In the genomic region with DNA sequence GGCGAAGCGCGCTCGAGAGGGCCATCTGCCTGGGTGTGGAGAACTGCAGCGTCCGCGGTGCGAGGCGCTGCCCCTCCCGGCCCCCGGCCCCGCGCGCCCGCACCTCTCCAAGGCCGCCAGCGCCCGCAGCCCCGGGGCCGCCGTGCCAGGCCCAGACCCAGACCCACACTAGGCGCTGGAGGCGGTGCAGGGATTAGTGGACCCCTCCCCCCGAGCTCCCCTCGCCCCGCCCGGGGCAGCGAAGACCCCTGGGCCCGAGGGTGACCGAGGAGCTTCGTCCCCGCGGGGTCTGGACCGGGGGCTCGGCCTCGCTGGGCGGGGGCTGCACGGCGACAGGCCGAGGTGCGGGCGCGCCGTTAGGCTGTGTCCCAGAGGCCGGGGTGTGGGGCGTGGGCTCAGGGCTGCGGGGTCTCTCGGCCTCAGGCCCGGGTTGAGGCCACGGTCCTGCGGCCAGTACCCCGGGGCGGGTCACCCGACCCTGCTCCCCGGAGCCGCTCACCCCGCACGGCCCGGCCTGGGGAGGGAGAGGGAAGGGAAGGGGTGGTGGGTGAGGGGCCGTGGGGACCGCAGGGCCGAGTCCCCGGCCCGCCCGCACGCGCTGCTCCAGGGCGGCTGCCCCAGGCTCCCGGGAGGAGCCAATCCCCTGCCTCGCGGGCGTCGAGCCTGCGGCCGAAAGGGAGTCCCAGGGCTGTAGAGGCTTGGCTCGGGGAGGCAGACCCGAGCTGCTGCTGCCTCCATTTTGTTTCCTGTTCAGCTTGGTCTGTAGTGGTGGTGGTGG, we compare ENCODE assay signal across 8 mouse cellular contexts. TPM values are rescaled to one million over a fixed set of nuclear protein-coding genes. Genes with fewer than 3 reads are reported as not detected.
DNase-seq lines count a peak whose midpoint lies in the region; ATAC-seq and TF ChIP-seq lines count a peak whose summit lies in the region.

No protein-coding gene starts in this region.

- peak; percentile 76; the same call in 1 of the 2 replicates for TF ChIP-seq POLR2A in limb, embryonic 14.5 days (IDR thresholded peaks at IDR 0.05; ENCODE audit: borderline replicate concordance, extremely low read depth, insufficient read depth, insufficient read length)

- 0 out of 2 replicates have a peak, but pooled peaks cover 5% of the 10 kb centered on the region for H3K27me3 ChIP-seq in embryonic facial prominence, embryonic 10.5 days (replicated peaks; ENCODE audit: low read depth, poor library complexity, severe bottlenecking)
- H3K27me3 ChIP-seq in intestine, embryonic 15.5 days (replicated peaks), result no peaks in the 10 kb centered on the region
- H3K27me3 ChIP-seq in limb, embryonic 14.5 days (ENCODE audit: control insufficient read depth, insufficient read depth, low read length), result no peaks in the 10 kb centered on the region
- 0 out of 2 replicates have a peak, but pooled peaks cover 2% of the 10 kb centered on the region for H3K27me3 ChIP-seq in midbrain, embryonic 13.5 days
- no peaks in the 10 kb centered on the region for H3K27me3 ChIP-seq in stomach, embryonic 14.5 days (ENCODE audit: control insufficient read depth, insufficient read depth, low read length)

- H3K9me3 ChIP-seq in embryonic facial prominence, embryonic 10.5 days, result no peaks in the 10 kb centered on the region
- H3K9me3 ChIP-seq in intestine, embryonic 15.5 days, result no peaks in the 10 kb centered on the region
- H3K9me3 ChIP-seq in limb, embryonic 14.5 days (ENCODE audit: control insufficient read depth, low read length), result no peaks in the 10 kb centered on the region
- H3K9me3 ChIP-seq in midbrain, embryonic 13.5 days, result no peaks in the 10 kb centered on the region
- no peaks in the 10 kb centered on the region for H3K9me3 ChIP-seq in stomach, embryonic 14.5 days (ENCODE audit: control insufficient read depth, low read depth, low read length)

- peak overlapping the region; percentile 99 for H3K27ac ChIP-seq in embryonic facial prominence, embryonic 10.5 days (replicated peaks)
- H3K27ac ChIP-seq in intestine, embryonic 15.5 days, result peak overlapping the region; percentile 98
- peak overlapping the region; percentile 99 for H3K27ac ChIP-seq in limb, embryonic 14.5 days (replicated peaks; ENCODE audit: low read depth, low read length)
- peak overlapping the region; percentile 99 for H3K27ac ChIP-seq in midbrain, embryonic 13.5 days
- peak overlapping the region; percentile 99 for H3K27ac ChIP-seq in stomach, embryonic 14.5 days (ENCODE audit: low read length)

- peak overlapping the region; percentile 85 for H3K4me3 ChIP-seq in embryonic facial prominence, embryonic 10.5 days
- peak overlapping the region; percentile 78 for H3K4me3 ChIP-seq in intestine, embryonic 15.5 days (replicated peaks)
- peak overlapping the region; percentile 54 for H3K4me3 ChIP-seq in limb, embryonic 14.5 days (replicated peaks; ENCODE audit: low read length)
- peak overlapping the region; percentile 85 for H3K4me3 ChIP-seq in midbrain, embryonic 13.5 days (replicated peaks)
- H3K4me3 ChIP-seq in stomach, embryonic 14.5 days (ENCODE audit: low read depth, low read length), result peak overlapping the region; percentile 81

- H3K4me1 ChIP-seq in embryonic facial prominence, embryonic 10.5 days, result peaks cover 50% of the 10 kb centered on the region
- H3K4me1 ChIP-seq in intestine, embryonic 15.5 days (replicated peaks), result peaks cover 28% of the 10 kb centered on the region
- peaks cover 31% of the 10 kb centered on the region for H3K4me1 ChIP-seq in limb, embryonic 14.5 days (ENCODE audit: control insufficient read depth, insufficient read depth, low read length)
- H3K4me1 ChIP-seq in midbrain, embryonic 13.5 days (replicated peaks), result peaks cover 41% of the 10 kb centered on the region
- H3K4me1 ChIP-seq in stomach, embryonic 14.5 days (ENCODE audit: control insufficient read depth, insufficient read depth, low read length), result peaks cover 32% of the 10 kb centered on the region

- WGBS in embryonic facial prominence, embryonic 10.5 days, result under 1% methylated on average over 77 of the region's 77 CpGs
- WGBS in intestine, embryonic 15.5 days, result 3% methylated on average over 77 of the region's 77 CpGs
- 2% methylated on average over 23 of the region's 77 CpGs for WGBS in limb, embryonic 14.5 days
- WGBS in midbrain, embryonic 13.5 days, result 0% methylated on average over 65 of the region's 77 CpGs
- WGBS in stomach, embryonic 14.5 days, result under 1% methylated on average over 77 of the region's 77 CpGs

- ATAC-seq in granulocyte monocyte progenitor cell, adult 5-6 weeks (replicated peaks; ENCODE audit: poor library complexity, severe bottlenecking), result peak; percentile 28
- peak; percentile 61 for ATAC-seq in intestine, embryonic 15.5 days
- peak; percentile 34 for ATAC-seq in limb, embryonic 14.5 days (ENCODE audit: low FRiP score, low read depth)
- ATAC-seq in midbrain, embryonic 13.5 days, result peak; percentile 43
- ATAC-seq in stomach, embryonic 14.5 days (ENCODE audit: insufficient number of reproducible peaks, insufficient read depth, low FRiP score, low read depth), result peak; percentile 43

- DNase-seq in left cerebral cortex, adult 18-20 months (ENCODE audit: low spot score in 2 of 2), result peak; percentile 25 to 53
- DNase-seq in left cerebral cortex, adult 9 months (ENCODE audit: low spot score in 2 of 2), result no peak
- peak; percentile 83 for DNase-seq in embryonic facial prominence, embryonic 10.5 days (ENCODE audit: low spot score)
- peak; percentile 58 for DNase-seq in limb, embryonic 14.5 days (ENCODE audit: low spot score)

- peak overlapping the region; percentile 94 for H3K4me2 ChIP-seq in intestine, embryonic 15.5 days (replicated peaks)
- H3K4me2 ChIP-seq in limb, embryonic 14.5 days (replicated peaks; ENCODE audit: low read depth, low read length, severe bottlenecking), result peak overlapping the region; percentile 93
- peak overlapping the region; percentile 90 for H3K4me2 ChIP-seq in midbrain, embryonic 13.5 days (replicated peaks)
- peak overlapping the region; percentile 94 for H3K4me2 ChIP-seq in stomach, embryonic 14.5 days (replicated peaks; ENCODE audit: low read depth, low read length)

- H3K9ac ChIP-seq in intestine, embryonic 15.5 days, result peak overlapping the region; percentile 85
- H3K9ac ChIP-seq in limb, embryonic 14.5 days (ENCODE audit: low read depth, low read length, severe bottlenecking), result peak overlapping the region; percentile 95
- H3K9ac ChIP-seq in midbrain, embryonic 13.5 days (replicated peaks), result peak overlapping the region; percentile 94
- peak overlapping the region; percentile 95 for H3K9ac ChIP-seq in stomach, embryonic 14.5 days (replicated peaks; ENCODE audit: low read depth, low read length)

- peaks cover 22% of the 10 kb centered on the region for H3K36me3 ChIP-seq in embryonic facial prominence, embryonic 10.5 days (replicated peaks)
- H3K36me3 ChIP-seq in intestine, embryonic 15.5 days, result 0 out of 2 replicates have a peak, but pooled peaks cover 5% of the 10 kb centered on the region
- H3K36me3 ChIP-seq in limb, embryonic 14.5 days (ENCODE audit: control insufficient read depth, insufficient read depth, low read length), result peaks cover 22% of the 10 kb centered on the region
- H3K36me3 ChIP-seq in midbrain, embryonic 13.5 days, result 0 out of 2 replicates have a peak, but pooled peaks cover 5% of the 10 kb centered on the region
- H3K36me3 ChIP-seq in stomach, embryonic 14.5 days (ENCODE audit: control insufficient read depth, insufficient read depth, low read length), result peaks cover 19% of the 10 kb centered on the region

RNA-seq across cellular contexts. Expression of a gene that starts 0.8 kb away (rescaled TPM):
- 100 to 1,000 TPM; 109 to 115 TPM for total RNA-seq in left cerebral cortex, adult 18-20 months (2021)
- 71.9 and 72.5 TPM in 2 replicates for polyA plus RNA-seq in embryonic facial prominence, embryonic 10.5 days (2016; fragmentation: Nextera tagmentation; extraction: Ambion mirVana)
- 105 and 147 TPM in 2 replicates for total RNA-seq in granulocyte monocyte progenitor cell, adult 5-6 weeks (2014; fragmentation: Nextera tagmentation)
- 84.2 and 93.6 TPM in 2 replicates for total RNA-seq in granulocyte monocyte progenitor cell, adult 5-6 weeks (2017)
- 49.6 and 52.8 TPM in 2 replicates for polyA plus RNA-seq in intestine, embryonic 15.5 days (2015; fragmentation: Nextera tagmentation; extraction: Ambion mirVana)
- 40.0 and 41.6 TPM in 2 replicates for polyA plus RNA-seq in limb, embryonic 14.5 days (2012; rRNA removed)
- 65.8 and 66.5 TPM in 2 replicates for polyA plus RNA-seq in limb, embryonic 14.5 days (2014; fragmentation: Nextera tagmentation; extraction: Ambion mirVana)
- 75.1 and 81.5 TPM in 2 replicates for polyA plus RNA-seq in midbrain, embryonic 13.5 days (2015; fragmentation: Nextera tagmentation; extraction: Ambion mirVana)
- polyA plus RNA-seq in stomach, embryonic 14.5 days (2014; fragmentation: Nextera tagmentation; extraction: Ambion mirVana), result 96.3 and 97.6 TPM in 2 replicates

RNA-seq across cellular contexts. Expression of a gene that starts 57.9 kb away (rescaled TPM):
- total RNA-seq in left cerebral cortex, adult 18-20 months (2021), result under 1 TPM; 0.21 to 0.40 TPM
- 0.46 and 0.49 TPM in 2 replicates for polyA plus RNA-seq in embryonic facial prominence, embryonic 10.5 days (2016; fragmentation: Nextera tagmentation; extraction: Ambion mirVana)
- total RNA-seq in granulocyte monocyte progenitor cell, adult 5-6 weeks (2014; fragmentation: Nextera tagmentation), result not detected in 2 replicates
- not detected in 2 replicates for total RNA-seq in granulocyte monocyte progenitor cell, adult 5-6 weeks (2017)
- 14.2 and 14.5 TPM in 2 replicates for polyA plus RNA-seq in intestine, embryonic 15.5 days (2015; fragmentation: Nextera tagmentation; extraction: Ambion mirVana)
- 38.9 and 47.4 TPM in 2 replicates for polyA plus RNA-seq in limb, embryonic 14.5 days (2012; rRNA removed)
- 10.9 and 12.1 TPM in 2 replicates for polyA plus RNA-seq in limb, embryonic 14.5 days (2014; fragmentation: Nextera tagmentation; extraction: Ambion mirVana)
- polyA plus RNA-seq in midbrain, embryonic 13.5 days (2015; fragmentation: Nextera tagmentation; extraction: Ambion mirVana), result 0.30 and 0.47 TPM in 2 replicates
- polyA plus RNA-seq in stomach, embryonic 14.5 days (2014; fragmentation: Nextera tagmentation; extraction: Ambion mirVana), result 7.3 and 7.8 TPM in 2 replicates

Comparison
In these comparisons a context has a peak if more than half of its experiments do, and no peak if none do; other contexts are left out.
1. DNase-seq: peak in left cerebral cortex, adult 18-20 months (2 of 2), embryonic facial prominence, embryonic 10.5 days (single experiment) and limb, embryonic 14.5 days (single experiment); none in left cerebral cortex, adult 9 months (0 of 2).
2. Peak in every context shown above with its lines, with median percentiles within 50 percentile points of each other: H3K27ac ChIP-seq, H3K4me3 ChIP-seq, ATAC-seq, H3K4me2 ChIP-seq and H3K9ac ChIP-seq.